Mouse (Mus musculus) lung, embryonic 15.5 days (tissue): ENCODE measurements around the gene Lefty2. TPM values are rescaled to one million over a fixed set of nuclear protein-coding genes. Genes with fewer than 3 reads are reported as not detected.
"Not testable (repeated sequence)": the region's sequence is repeated elsewhere in the genome, so short reads cannot be mapped to it uniquely, and the experiment has no call there.

Experiments
- ATAC-seq: fragments of 200-750 bp; cut with Nextera tagmentation; 2 replicates; pipeline ENCODE4 v1.8.0; 2017; ENCODE audit warnings: moderate number of reproducible peaks, borderline replicate concordance; ENCODE audit not compliant: low FRiP score, low TSS enrichment; ENCODE audit errors: extremely low read depth
- H3K27ac ChIP-seq: fragments of 300-500 bp; sonication (generic); 2 replicates; pipeline ENCODE4 v1.5.1; 2015; ENCODE audit warnings: moderate library complexity, mild to moderate bottlenecking, inconsistent platforms
- H3K27me3 ChIP-seq: fragments of 300-500 bp; sonication (generic); 2 replicates; pipeline ENCODE4 v1.6.1; 2015; ENCODE audit warnings: inconsistent platforms
- H3K36me3 ChIP-seq: fragments of 300-500 bp; sonication (generic); 2 replicates; pipeline ENCODE4 v1.6.1; 2015; ENCODE audit warnings: inconsistent platforms
- H3K4me1 ChIP-seq: fragments of 300-500 bp; sonication (generic); 2 replicates; pipeline ENCODE4 v1.6.1; 2015; ENCODE audit warnings: inconsistent platforms
- H3K4me2 ChIP-seq: fragments of 300-500 bp; sonication (generic); 2 replicates; pipeline ENCODE4 v1.6.1; 2015; ENCODE audit warnings: inconsistent platforms, mild to moderate bottlenecking, moderate library complexity
- H3K4me3 ChIP-seq: fragments of 300-500 bp; sonication (generic); 2 replicates; pipeline ENCODE4 v1.5.1; 2015; ENCODE audit warnings: mild to moderate bottlenecking, inconsistent platforms
- H3K9ac ChIP-seq: fragments of 300-500 bp; sonication (generic); 2 replicates; pipeline ENCODE4 v1.6.1; 2015; ENCODE audit warnings: inconsistent platforms
- H3K9me3 ChIP-seq: fragments of 300-500 bp; sonication (generic); 2 replicates; pipeline ENCODE4 v1.6.1; 2016; ENCODE audit warnings: inconsistent platforms
- WGBS: fragments of 180-500 bp; shearing (Covaris S2); methylation state at CpG from one replicate; pipeline ENCODE4 v1.1.7; 2015; 5-methylcytosine and 5-hydroxymethylcytosine counted together
- polyA plus RNA-seq: library from polyadenylated mRNA; unstranded; fragments of >200 nt; fragmentation: Nextera tagmentation; extraction: Ambion mirVana; gene quantifications from 2 replicates; pipeline ENCODE4 v1.2.1, GENCODE M21; 2015

Lefty2 gene
- polyA plus RNA-seq, 1 experiment from 2014 or later = 0.17 TPM

DNA sequence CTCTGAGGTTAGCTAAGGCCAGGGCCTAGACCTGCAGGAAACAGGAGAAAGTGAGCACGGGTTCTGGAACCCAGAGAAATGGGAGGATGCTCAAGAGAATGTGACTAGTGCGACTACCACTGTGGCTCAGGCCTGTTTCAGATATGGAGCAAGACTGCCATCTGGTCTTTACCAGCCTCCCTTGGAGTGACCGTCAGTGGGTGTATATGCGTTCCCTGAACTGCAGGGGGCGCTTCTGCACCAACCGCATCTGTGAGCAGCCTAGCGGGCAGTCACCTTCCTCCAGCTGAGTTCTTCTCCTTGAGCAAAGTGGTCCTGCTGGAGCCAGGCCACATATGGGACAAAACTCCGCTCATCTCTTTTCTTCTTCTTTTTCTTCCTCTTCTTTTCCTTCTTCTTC lies 26.8 kb downstream of the Lefty2 start:
- Histone ChIP-seq H3K4me2 (no peak overlapping the region), H3K36me3 (no peaks in the 10 kb centered on the region), H3K27me3 (no peaks in the 10 kb centered on the region), H3K9ac (no peak overlapping the region), H3K9me3 (no peaks in the 10 kb centered on the region), H3K4me1 (no peaks in the 10 kb centered on the region), H3K4me3 (no peak overlapping the region), H3K27ac (no peak overlapping the region)
- no peak for ATAC-seq
- 43% methylated on average over 8 of the region's 8 CpGs for WGBS

DNA sequence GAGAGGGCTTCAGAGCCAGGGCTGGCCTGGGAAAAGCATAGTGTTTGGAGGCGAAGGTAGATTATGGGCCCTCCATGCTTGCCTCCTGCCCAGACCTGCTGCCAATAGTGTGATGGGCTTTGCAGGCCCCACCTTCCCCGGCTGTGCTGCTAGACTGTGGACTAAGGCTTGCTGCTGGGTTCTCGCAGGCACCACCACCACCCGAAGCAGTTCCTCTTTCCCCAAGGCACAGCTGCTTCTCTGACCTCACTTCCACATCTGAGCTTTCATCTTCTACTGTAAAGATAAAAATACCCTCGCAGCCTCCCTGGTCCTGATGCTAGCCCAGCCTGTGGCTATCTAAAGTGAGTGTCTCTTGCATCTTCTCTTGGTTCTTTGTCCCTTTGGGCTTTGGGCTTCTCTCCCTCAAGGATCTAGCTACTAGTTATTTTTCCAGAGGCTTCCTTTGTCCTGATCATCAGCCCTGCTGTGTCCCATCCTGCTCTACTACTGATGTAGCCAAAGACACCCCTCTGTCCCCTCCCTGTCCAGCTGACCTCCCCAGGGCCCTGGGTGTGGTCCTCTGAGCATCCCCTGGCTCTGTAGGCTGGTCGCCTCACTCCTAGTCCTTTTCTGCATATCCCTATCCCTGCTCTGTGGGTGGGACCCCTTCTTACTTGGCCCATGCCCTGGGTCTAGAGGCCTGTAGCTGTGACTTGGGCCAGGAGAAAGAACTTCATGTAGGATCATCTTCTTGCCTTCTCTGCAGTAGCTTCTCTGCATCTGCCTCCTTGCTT lies 29.6 kb downstream of the Lefty2 start:
- H3K9me3 ChIP-seq = no peaks in the 10 kb centered on the region
- no peaks in the 10 kb centered on the region for H3K27me3 ChIP-seq
- no peak overlapping the region for H3K4me2 ChIP-seq
- 65% methylated on average over 6 of the region's 6 CpGs for WGBS
- H3K36me3 ChIP-seq = no peaks in the 10 kb centered on the region
- H3K9ac ChIP-seq = no peak overlapping the region
- no peak for ATAC-seq
- H3K27ac ChIP-seq = no peak overlapping the region
- H3K4me1 ChIP-seq = no peaks in the 10 kb centered on the region
- no peak overlapping the region for H3K4me3 ChIP-seq

DNA sequence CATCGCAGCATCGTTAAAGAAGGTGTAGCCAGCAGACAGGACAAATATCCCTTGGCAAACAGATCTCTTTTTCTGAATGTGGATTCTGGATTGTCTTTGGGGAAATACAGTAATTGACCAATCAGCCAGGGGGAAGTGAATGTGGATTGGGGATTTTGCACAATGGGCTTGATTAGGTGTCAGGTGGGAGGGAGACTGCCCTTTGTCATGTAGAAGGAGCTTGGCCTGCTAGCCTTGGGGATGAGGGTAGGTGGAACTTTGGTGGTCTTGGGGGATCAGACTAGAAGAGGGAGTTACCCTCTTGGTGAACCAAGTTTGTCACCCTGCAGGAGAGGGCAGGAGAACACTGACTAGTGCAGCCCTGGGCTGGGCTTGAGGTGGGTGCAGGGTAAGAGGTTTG lies 31.8 kb downstream of the Lefty2 start:
- Histone ChIP-seq H3K27ac (no peak overlapping the region), H3K4me3 (no peak overlapping the region), H3K4me1 (no peaks in the 10 kb centered on the region), H3K9me3 (no peaks in the 10 kb centered on the region), H3K27me3 (no peaks in the 10 kb centered on the region; the same call in 1 of the 2 replicates), H3K4me2 (no peak overlapping the region), H3K9ac (no peak overlapping the region), H3K36me3 (no peaks in the 10 kb centered on the region)
- 42% methylated on average over 2 of the region's 2 CpGs for WGBS
- ATAC-seq = no peak

DNA sequence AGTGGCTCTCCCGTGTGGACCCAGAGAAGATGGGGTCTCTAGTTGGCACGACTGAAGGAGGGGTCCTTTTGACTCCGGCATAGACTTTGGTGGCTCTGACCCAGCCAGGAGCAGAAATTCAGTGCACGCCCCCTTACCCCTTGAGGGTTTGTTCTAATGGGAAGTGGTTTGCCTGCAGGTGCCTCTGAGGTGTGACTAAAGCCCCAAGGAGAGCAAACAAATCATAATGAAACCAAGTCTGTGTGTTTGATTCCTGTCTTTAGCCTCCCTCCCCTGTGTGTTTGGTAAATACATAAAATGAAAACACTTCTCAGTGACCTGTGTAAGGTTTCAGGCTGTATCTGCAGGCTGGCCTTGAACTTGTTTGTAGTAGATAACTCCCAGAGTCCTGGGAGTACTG lies 33.4 kb downstream of the Lefty2 start:
- no peaks in the 10 kb centered on the region for H3K9me3 ChIP-seq
- 55% methylated on average over 4 of the region's 4 CpGs for WGBS
- H3K36me3 ChIP-seq = no peaks in the 10 kb centered on the region
- H3K27ac ChIP-seq = no peak overlapping the region
- no peaks in the 10 kb centered on the region for H3K4me1 ChIP-seq
- H3K4me3 ChIP-seq = no peak overlapping the region
- no peaks in the 10 kb centered on the region; the same call in 1 of the 2 replicates for H3K27me3 ChIP-seq
- H3K9ac ChIP-seq = no peak overlapping the region
- no peak overlapping the region for H3K4me2 ChIP-seq
- ATAC-seq = no peak

DNA sequence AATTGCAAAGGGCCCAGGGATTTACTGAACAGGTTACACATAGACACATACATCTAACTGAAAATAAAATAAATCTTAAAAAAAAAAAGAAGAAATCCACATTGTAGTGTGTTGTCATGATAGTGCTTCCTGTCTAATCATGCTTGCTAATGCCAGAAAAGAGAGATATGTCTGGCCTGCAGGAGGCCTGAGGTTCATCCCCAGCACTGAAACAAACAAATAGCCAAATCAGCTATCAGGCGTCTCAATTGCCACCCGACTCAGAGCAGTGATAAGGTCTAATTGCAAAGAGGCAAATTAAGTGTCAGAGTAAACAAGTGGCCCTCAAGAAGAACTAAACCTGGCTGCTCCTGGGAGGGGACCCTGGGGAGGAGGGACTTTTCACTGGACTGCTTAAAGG lies 36.7 kb downstream of the Lefty2 start:
- Histone ChIP-seq H3K4me2 (no peak overlapping the region), H3K9me3 (no peaks in the 10 kb centered on the region), H3K27ac (no peak overlapping the region), H3K36me3 (no peaks in the 10 kb centered on the region), H3K9ac (no peak overlapping the region), H3K4me1 (no peaks in the 10 kb centered on the region), H3K4me3 (no peak overlapping the region), H3K27me3 (peaks cover 18% of the 10 kb centered on the region)
- 11% methylated on average over 2 of the region's 2 CpGs for WGBS
- no peak for ATAC-seq

DNA sequence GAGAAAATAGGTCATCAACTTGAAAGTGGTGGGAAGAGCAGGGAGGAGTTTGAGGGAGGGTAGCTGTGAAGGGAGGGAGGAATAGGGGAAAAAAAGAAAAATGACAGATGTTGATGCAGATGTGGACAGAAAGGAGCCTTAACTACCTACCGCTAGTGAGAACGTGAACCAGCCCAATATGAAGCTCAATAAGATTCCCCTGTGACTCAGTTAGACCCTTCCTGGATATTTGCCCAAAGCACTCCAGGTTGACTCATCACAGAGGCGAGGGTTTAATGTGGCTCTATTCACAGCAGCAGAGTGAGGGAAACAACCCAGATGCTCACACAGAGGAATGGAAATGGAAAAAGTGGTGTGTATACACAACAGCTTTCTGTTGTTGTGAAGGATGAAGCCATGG lies 38.2 kb downstream of the Lefty2 start:
- Histone ChIP-seq H3K4me2 (no peak overlapping the region), H3K27me3 (peaks cover 34% of the 10 kb centered on the region), H3K4me1 (no peaks in the 10 kb centered on the region), H3K4me3 (no peak overlapping the region), H3K36me3 (no peaks in the 10 kb centered on the region), H3K9me3 (no peaks in the 10 kb centered on the region), H3K9ac (no peak overlapping the region), H3K27ac (no peak overlapping the region)
- 60% methylated on average over 3 of the region's 3 CpGs for WGBS
- ATAC-seq = no peak

DNA sequence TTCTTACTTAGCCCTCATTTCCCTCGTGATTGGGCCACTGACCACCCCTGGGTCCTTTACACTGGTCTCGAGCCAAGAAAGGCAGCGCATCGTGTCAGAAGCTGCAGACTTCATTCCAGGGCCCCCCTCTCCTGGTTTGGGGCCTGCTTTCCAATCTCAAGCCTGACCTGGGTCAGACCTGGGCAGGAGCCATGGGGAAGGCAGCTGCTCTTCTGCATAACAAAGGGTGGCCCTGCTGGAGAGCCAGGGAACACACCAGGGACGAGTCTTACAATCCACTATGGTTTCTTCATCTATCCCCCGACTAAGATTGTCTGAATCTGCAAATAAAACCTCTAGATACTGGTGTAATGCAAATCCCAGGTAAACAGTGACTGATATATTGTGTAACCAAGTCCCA lies 40.8 kb downstream of the Lefty2 start:
- Histone ChIP-seq H3K9ac (no peak overlapping the region), H3K4me1 (no peaks in the 10 kb centered on the region), H3K4me2 (no peak overlapping the region), H3K27me3 (peaks cover 43% of the 10 kb centered on the region), H3K27ac (no peak overlapping the region), H3K4me3 (no peak overlapping the region), H3K36me3 (no peaks in the 10 kb centered on the region), H3K9me3 (no peaks in the 10 kb centered on the region)
- WGBS = 37% methylated on average over 6 of the region's 6 CpGs
- ATAC-seq = no peak

DNA sequence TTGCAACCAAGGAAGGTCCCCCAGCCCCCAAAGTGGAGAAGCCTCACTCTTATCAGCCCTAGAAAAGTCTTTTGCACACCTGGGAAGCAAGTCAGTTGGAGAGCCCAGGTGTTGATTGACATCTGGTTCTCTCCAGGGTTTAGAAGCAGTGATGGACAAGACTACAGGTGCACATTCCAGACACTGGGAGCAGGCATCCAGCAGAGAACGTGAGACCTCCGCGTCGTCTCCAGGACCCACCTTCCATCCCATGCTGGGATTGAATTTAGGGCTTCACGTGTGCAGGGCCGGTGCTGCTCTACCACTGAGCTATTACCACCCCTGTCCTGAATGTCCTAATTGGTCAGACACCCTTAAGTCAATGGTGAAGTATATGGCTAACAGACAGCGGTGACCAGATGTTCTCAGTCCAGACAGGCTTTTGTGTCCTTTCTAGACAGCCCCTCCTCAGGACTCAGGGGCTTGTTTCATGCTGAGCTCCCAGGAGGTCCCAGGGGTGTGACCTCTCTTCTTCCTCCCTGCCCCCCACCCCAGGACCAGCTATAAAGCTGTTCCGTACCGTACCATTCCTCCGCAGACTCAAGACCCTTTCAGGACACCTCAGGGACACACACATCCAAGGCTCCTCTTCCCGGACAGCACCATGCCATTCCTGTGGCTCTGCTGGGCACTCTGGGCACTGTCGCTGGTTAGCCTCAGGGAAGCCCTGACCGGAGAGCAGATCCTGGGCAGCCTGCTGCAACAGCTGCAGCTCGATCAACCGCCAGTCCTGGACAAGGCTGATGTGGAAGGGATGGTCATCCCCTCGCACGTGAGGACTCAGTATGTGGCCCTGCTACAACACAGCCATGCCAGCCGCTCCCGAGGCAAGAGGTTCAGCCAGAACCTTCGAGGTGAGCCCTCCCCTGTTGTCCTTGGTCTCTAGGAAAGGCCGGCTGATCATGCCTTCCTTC lies 41.8 kb downstream of the Lefty2 start, which contains the start of gene Lefty1:
TSS of gene Lefty1 (plus strand) at position 556 of the 953 bp plus-strand sequence.
- Histone ChIP-seq H3K9ac (no peak within 1 kb of the TSS), H3K9me3 (no peaks in the 10 kb centered on the region), H3K27me3 (peaks cover 43% of the 10 kb centered on the region), H3K4me1 (no peaks in the 10 kb centered on the region), H3K36me3 (no peaks in the 10 kb centered on the region), H3K4me3 (no peak within 1 kb of the TSS), H3K4me2 (no peak within 1 kb of the TSS), H3K27ac (no peak within 1 kb of the TSS)
- 16% methylated on average over 21 of the region's 21 CpGs for WGBS
- ATAC-seq = no peak

DNA sequence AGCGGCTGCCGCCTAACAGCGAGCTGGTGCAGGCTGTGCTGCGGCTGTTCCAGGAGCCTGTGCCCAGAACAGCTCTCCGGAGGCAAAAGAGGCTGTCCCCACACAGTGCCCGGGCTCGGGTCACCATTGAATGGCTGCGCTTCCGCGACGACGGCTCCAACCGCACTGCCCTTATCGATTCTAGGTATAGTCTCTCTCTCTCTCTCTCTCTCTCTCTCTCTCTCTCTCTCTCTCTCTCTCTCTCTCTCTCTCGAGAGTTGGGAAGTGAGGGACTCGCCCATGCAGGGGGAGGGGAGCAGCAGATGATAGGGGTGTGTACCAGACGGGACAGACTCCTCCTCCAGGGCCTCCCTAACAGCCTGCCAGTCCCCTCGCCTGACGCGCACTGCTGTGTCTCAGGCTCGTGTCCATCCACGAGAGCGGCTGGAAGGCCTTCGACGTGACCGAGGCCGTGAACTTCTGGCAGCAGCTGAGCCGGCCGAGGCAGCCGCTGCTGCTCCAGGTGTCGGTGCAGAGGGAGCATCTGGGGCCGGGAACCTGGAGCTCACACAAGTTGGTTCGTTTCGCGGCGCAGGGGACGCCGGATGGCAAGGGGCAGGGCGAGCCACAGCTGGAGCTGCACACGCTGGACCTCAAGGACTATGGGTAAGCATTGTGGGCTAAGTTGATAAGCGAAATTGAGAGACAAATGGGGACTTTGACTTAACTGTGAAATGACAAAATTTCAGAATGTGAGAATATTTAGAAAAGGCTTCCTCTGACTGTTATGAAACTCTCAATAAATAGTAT lies 43.9 kb downstream of the Lefty2 start:
- Histone ChIP-seq H3K27me3 (peaks cover 43% of the 10 kb centered on the region), H3K4me2 (peak overlapping the region; percentile 61), H3K9ac (0 out of 2 replicates have a peak overlapping the region, but pooled peaks have one; percentile 19), H3K4me3 (peak overlapping the region; percentile 32)
- 2% methylated on average over 40 of the region's 41 CpGs for WGBS
- H3K27ac ChIP-seq, H3K36me3 ChIP-seq, H3K4me1 ChIP-seq, H3K9me3 ChIP-seq: not testable (repeated sequence)
- peak; percentile 87; the same call in 1 of the 2 replicates for ATAC-seq

DNA sequence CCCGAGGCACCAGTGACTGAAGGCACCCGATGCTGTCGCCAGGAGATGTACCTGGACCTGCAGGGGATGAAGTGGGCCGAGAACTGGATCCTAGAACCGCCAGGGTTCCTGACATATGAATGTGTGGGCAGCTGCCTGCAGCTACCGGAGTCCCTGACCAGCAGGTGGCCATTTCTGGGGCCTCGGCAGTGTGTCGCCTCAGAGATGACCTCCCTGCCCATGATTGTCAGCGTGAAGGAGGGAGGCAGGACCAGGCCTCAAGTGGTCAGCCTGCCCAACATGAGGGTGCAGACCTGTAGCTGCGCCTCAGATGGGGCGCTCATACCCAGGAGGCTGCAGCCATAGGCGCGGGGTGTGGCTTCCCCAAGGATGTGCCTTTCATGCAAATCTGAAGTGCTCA lies 44.7 kb downstream of the Lefty2 start:
- H3K4me2 ChIP-seq, H3K36me3 ChIP-seq, H3K4me3 ChIP-seq, H3K4me1 ChIP-seq, H3K9ac ChIP-seq, ATAC-seq, H3K27ac ChIP-seq, H3K9me3 ChIP-seq: not testable (repeated sequence)
- H3K27me3 ChIP-seq = peaks cover 43% of the 10 kb centered on the region
- WGBS = 60% methylated on average over 13 of the region's 13 CpGs

DNA sequence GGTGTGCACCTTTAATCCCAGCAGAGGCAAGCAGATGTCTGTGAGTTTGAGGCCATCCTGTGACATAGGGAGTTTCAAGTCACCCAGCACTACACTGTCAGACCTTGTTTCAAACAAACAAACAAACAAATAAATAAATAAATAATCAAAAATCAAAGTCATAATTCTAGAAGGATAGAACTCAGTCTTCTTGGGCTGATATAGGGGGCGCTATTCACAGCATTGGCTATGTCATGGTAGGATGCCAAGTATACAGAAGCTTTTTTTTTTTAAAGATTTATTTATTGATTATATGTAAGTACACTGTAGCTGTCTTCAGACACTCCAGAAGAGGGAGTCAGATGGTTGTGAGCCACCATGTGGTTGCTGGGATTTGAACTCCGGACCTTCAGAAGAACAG lies 45.9 kb downstream of the Lefty2 start:
- not testable (repeated sequence) for ATAC-seq, H3K9me3 ChIP-seq, H3K9ac ChIP-seq, H3K36me3 ChIP-seq, H3K27ac ChIP-seq, H3K4me2 ChIP-seq, H3K4me3 ChIP-seq
- 80% methylated on average over 2 of the region's 2 CpGs for WGBS
- H3K27me3 ChIP-seq = peaks cover 32% of the 10 kb centered on the region
- peaks cover 19% of the 10 kb centered on the region for H3K4me1 ChIP-seq
